In genomic region chr10:123813142-123813541, GRCm38 (mm10) we compare ENCODE assay signal across 22 mouse cellular contexts.
DNase-seq lines count a peak whose midpoint lies in the region; ATAC-seq and TF ChIP-seq lines count a peak whose summit lies in the region.
"Had no signal": no experiment of that assay in that cellular context is flagged by ENCODE, and none has a peak within 500 bp of the region (broad histone marks: within the 10 kb centered on the region; RNA-seq: fewer than 3 reads in every experiment).

No protein-coding gene starts in this region.

- H3K4me3 ChIP-seq in hindbrain, embryonic 14.5 days (replicated peaks; ENCODE audit: low read length): no peak overlapping the region
- H3K4me3 ChIP-seq in hindbrain, postnatal 0 days (ENCODE audit: low read length): no peak overlapping the region
- H3K4me3 ChIP-seq in kidney, postnatal 0 days (replicated peaks; ENCODE audit: low read depth, low read length): no peak overlapping the region
- no peak overlapping the region for H3K4me3 ChIP-seq in forebrain, embryonic 13.5 days
- H3K4me3 ChIP-seq in forebrain, embryonic 16.5 days (replicated peaks; ENCODE audit: low read length): no peak overlapping the region
- H3K4me3 ChIP-seq: embryonic facial prominence, embryonic 13.5 days; heart, adult 2 months; heart, embryonic 15.5 days; hindbrain, embryonic 10.5 days; hindbrain, embryonic 15.5 days had no signal

- H3K9ac ChIP-seq in hindbrain, embryonic 14.5 days: no peak overlapping the region
- no peak overlapping the region for H3K9ac ChIP-seq in hindbrain, postnatal 0 days (replicated peaks; ENCODE audit: low read length)
- H3K9ac ChIP-seq in kidney, postnatal 0 days (ENCODE audit: low read depth, low read length): no peak overlapping the region
- no peak overlapping the region for H3K9ac ChIP-seq in forebrain, embryonic 13.5 days
- no peak overlapping the region for H3K9ac ChIP-seq in forebrain, embryonic 16.5 days (replicated peaks; ENCODE audit: low read depth, low read length)
- H3K9ac ChIP-seq: embryonic facial prominence, embryonic 13.5 days; heart, embryonic 15.5 days; hindbrain, embryonic 15.5 days had no signal

- H3K27ac ChIP-seq in hindbrain, embryonic 14.5 days: no peak overlapping the region
- H3K27ac ChIP-seq in hindbrain, postnatal 0 days: no peak overlapping the region
- H3K27ac ChIP-seq in kidney, postnatal 0 days: no peak overlapping the region
- no peak overlapping the region for H3K27ac ChIP-seq in forebrain, embryonic 13.5 days
- H3K27ac ChIP-seq in forebrain, embryonic 16.5 days (ENCODE audit: low read length): no peak overlapping the region
- H3K27ac ChIP-seq: embryonic facial prominence, embryonic 13.5 days; heart, adult 2 months; heart, embryonic 15.5 days; hindbrain, embryonic 10.5 days; hindbrain, embryonic 15.5 days had no signal

- H3K36me3 ChIP-seq in hindbrain, embryonic 14.5 days (replicated peaks; ENCODE audit: control insufficient read depth, insufficient read depth): no peaks in the 10 kb centered on the region
- no peaks in the 10 kb centered on the region for H3K36me3 ChIP-seq in hindbrain, postnatal 0 days (ENCODE audit: insufficient read depth, low read length)
- no peaks in the 10 kb centered on the region for H3K36me3 ChIP-seq in kidney, postnatal 0 days (ENCODE audit: insufficient read depth, low read length)
- H3K36me3 ChIP-seq in forebrain, embryonic 13.5 days (ENCODE audit: poor library complexity, severe bottlenecking): no peaks in the 10 kb centered on the region
- no peaks in the 10 kb centered on the region for H3K36me3 ChIP-seq in forebrain, embryonic 16.5 days (ENCODE audit: control insufficient read depth, insufficient read depth)
- H3K36me3 ChIP-seq: embryonic facial prominence, embryonic 13.5 days; heart, embryonic 15.5 days; hindbrain, embryonic 10.5 days; hindbrain, embryonic 15.5 days had no signal

- ATAC-seq in hindbrain, embryonic 14.5 days (ENCODE audit: low FRiP score): no peak
- ATAC-seq in hindbrain, postnatal 0 days: no peak
- ATAC-seq in kidney, postnatal 0 days (replicated peaks; ENCODE audit: low FRiP score, low read depth): peak; percentile 73; the same call in 1 of the 2 replicates
- peak; percentile 65; the same call in 1 of the 2 replicates for ATAC-seq in forebrain, embryonic 13.5 days
- ATAC-seq in forebrain, embryonic 16.5 days: peak; percentile 71
- ATAC-seq: activated CD4-positive, CD25-positive, alpha-beta regulatory T cell, adult 4 months; inflammation-experienced regulatory T-cells, adult 6 months; Patski had no signal

- H3K27me3 ChIP-seq in hindbrain, embryonic 14.5 days (ENCODE audit: control insufficient read depth, insufficient read depth, low read length): no peaks in the 10 kb centered on the region
- no peaks in the 10 kb centered on the region for H3K27me3 ChIP-seq in hindbrain, postnatal 0 days (ENCODE audit: insufficient read depth, low read length)
- H3K27me3 ChIP-seq in kidney, postnatal 0 days (ENCODE audit: insufficient read depth, low read length): no peaks in the 10 kb centered on the region
- no peaks in the 10 kb centered on the region for H3K27me3 ChIP-seq in forebrain, embryonic 13.5 days
- no peaks in the 10 kb centered on the region for H3K27me3 ChIP-seq in forebrain, embryonic 16.5 days (replicated peaks; ENCODE audit: control insufficient read depth, insufficient read depth, low read length)
- H3K27me3 ChIP-seq: CH12.LX; embryonic facial prominence, embryonic 13.5 days; heart, embryonic 15.5 days; hindbrain, embryonic 15.5 days; Patski had no signal

- no peaks in the 10 kb centered on the region for H3K4me1 ChIP-seq in hindbrain, embryonic 14.5 days (replicated peaks; ENCODE audit: control insufficient read depth, insufficient read depth, low read length)
- no peaks in the 10 kb centered on the region for H3K4me1 ChIP-seq in hindbrain, postnatal 0 days (ENCODE audit: insufficient read depth, low read length)
- H3K4me1 ChIP-seq in kidney, postnatal 0 days (replicated peaks; ENCODE audit: insufficient read depth, low read length): no peaks in the 10 kb centered on the region
- H3K4me1 ChIP-seq in forebrain, embryonic 13.5 days: peaks cover 10% of the 10 kb centered on the region
- no peaks in the 10 kb centered on the region for H3K4me1 ChIP-seq in forebrain, embryonic 16.5 days (replicated peaks; ENCODE audit: control insufficient read depth, insufficient read depth, low read length)
- H3K4me1 ChIP-seq: heart, embryonic 15.5 days; hindbrain, embryonic 10.5 days; hindbrain, embryonic 15.5 days had no signal

- TF ChIP-seq CTCF in hindbrain, postnatal 0 days (IDR thresholded peaks at IDR 0.05; ENCODE audit: low read depth): no peak
- TF ChIP-seq CTCF in kidney, postnatal 0 days (IDR thresholded peaks at IDR 0.05; ENCODE audit: low read depth): no peak

- no peak overlapping the region for H3K4me2 ChIP-seq in hindbrain, embryonic 14.5 days (replicated peaks)
- no peak overlapping the region for H3K4me2 ChIP-seq in hindbrain, postnatal 0 days (ENCODE audit: low read depth, low read length)
- H3K4me2 ChIP-seq in kidney, postnatal 0 days (ENCODE audit: low read length): no peak overlapping the region
- no peak overlapping the region for H3K4me2 ChIP-seq in forebrain, embryonic 13.5 days
- H3K4me2 ChIP-seq in forebrain, embryonic 16.5 days (ENCODE audit: low read length): no peak overlapping the region
- H3K4me2 ChIP-seq: embryonic facial prominence, embryonic 13.5 days; heart, embryonic 11.5 days; heart, embryonic 15.5 days; hindbrain, embryonic 15.5 days had no signal

- 52% methylated on average over 2 of the region's 2 CpGs for WGBS in hindbrain, embryonic 14.5 days
- 60% methylated on average over 2 of the region's 2 CpGs for WGBS in hindbrain, postnatal 0 days
- WGBS in kidney, postnatal 0 days: 33% methylated on average over 2 of the region's 2 CpGs
- WGBS in forebrain, embryonic 13.5 days: 29% methylated on average over 2 of the region's 2 CpGs
- WGBS in forebrain, embryonic 16.5 days: 17% methylated on average over 2 of the region's 2 CpGs

- no peaks in the 10 kb centered on the region for H3K9me3 ChIP-seq in hindbrain, embryonic 14.5 days (ENCODE audit: control insufficient read depth, low read length)
- no peaks in the 10 kb centered on the region for H3K9me3 ChIP-seq in hindbrain, postnatal 0 days (ENCODE audit: low read length)
- H3K9me3 ChIP-seq in kidney, postnatal 0 days (replicated peaks; ENCODE audit: low read length): no peaks in the 10 kb centered on the region
- no peaks in the 10 kb centered on the region for H3K9me3 ChIP-seq in forebrain, embryonic 13.5 days (replicated peaks)
- no peaks in the 10 kb centered on the region for H3K9me3 ChIP-seq in forebrain, embryonic 16.5 days (ENCODE audit: control insufficient read depth, low read length)
- H3K9me3 ChIP-seq: embryonic facial prominence, embryonic 13.5 days; heart, embryonic 15.5 days; hindbrain, embryonic 15.5 days had no signal

- DNase-seq in hindbrain, embryonic 14.5 days (ENCODE audit: low spot score): peak; percentile 6
- DNase-seq in hindbrain, postnatal 0 days (ENCODE audit: low spot score): no peak
- peak; percentile 78 for DNase-seq in kidney, postnatal 0 days (ENCODE audit: low spot score)
- no peak for DNase-seq in kidney, postnatal 14 days
- DNase-seq in ovary, adult 18-20 months (ENCODE audit: low spot score): no peak
- DNase-seq: adrenal gland, postnatal 14 days; cerebellum, adult 18-20 months; cerebellum, adult 9-11 months; cerebellum, postnatal 36 days; gastrocnemius, postnatal 14 days; heart, adult 2 months had no signal

Comparison
In these comparisons a context has a peak if more than half of its experiments do, and no peak if none do; other contexts are left out.
1. DNase-seq: peak in hindbrain, embryonic 14.5 days (single experiment) and kidney, postnatal 0 days (single experiment); none in hindbrain, postnatal 0 days (single experiment), kidney, postnatal 14 days (single experiment) and ovary, adult 18-20 months (single experiment).
2. ATAC-seq: peak in kidney, postnatal 0 days (single experiment), forebrain, embryonic 13.5 days (single experiment) and forebrain, embryonic 16.5 days (single experiment); none in hindbrain, embryonic 14.5 days (single experiment) and hindbrain, postnatal 0 days (single experiment).